Mouse (Mus musculus): ENCODE results near the gene Myo5a. TPM values are rescaled to one million over a fixed set of nuclear protein-coding genes. Genes with fewer than 3 reads are reported as not detected.

Gene Myo5a
- polyA plus RNA-seq, 1 experiment from 2014 or later = 16.1 TPM

DNA sequence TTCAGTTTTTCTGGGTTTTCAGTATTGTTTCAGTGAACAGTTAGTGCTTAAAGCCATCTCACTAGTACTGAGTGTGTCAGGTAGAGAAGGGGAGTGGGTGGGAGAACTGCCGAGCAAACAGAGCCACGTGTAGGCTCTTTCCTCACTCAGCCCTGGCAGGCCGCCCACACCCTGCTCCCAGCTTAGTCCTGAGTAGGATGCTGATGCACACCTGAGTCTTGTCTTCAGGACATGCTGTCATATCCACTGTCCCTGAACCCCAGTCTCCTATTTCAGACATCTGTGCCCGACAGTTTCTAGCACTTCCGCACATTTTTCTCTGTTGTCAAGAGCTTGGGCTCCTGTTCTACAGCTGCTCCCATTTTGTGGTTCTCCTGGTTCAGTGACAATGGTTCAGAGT is 149.1 kb downstream of the Myo5a start:
- H3K9ac ChIP-seq = no peak overlapping the region
- no peak for ATAC-seq (replicated peaks; ENCODE audit: low FRiP score)

GRCm38 (mm10) chr9:75221420-75222287 is 150.8 kb downstream of the Myo5a start:
- no peaks in the 10 kb centered on the region for H3K4me1 ChIP-seq
- H3K36me3 ChIP-seq = peaks cover 18% of the 10 kb centered on the region; the same call in 1 of the 2 replicates
- WGBS = 68% methylated on average over 10 of the region's 10 CpGs
- peak; percentile 58; the same call in 1 of the 2 replicates for ATAC-seq (replicated peaks; ENCODE audit: low FRiP score)
- no peak overlapping the region for H3K27ac ChIP-seq
- no peak overlapping the region for H3K4me2 ChIP-seq
- no peaks in the 10 kb centered on the region for H3K27me3 ChIP-seq
- no peak overlapping the region for H3K4me3 ChIP-seq (replicated peaks)
- H3K9me3 ChIP-seq (replicated peaks) = no peaks in the 10 kb centered on the region
- no peak overlapping the region for H3K9ac ChIP-seq

More for the DNA sequence above, 149.1 kb downstream of the Myo5a start:
- Histone ChIP-seq H3K9me3 (replicated peaks) (no peaks in the 10 kb centered on the region), H3K4me3 (replicated peaks) (no peak overlapping the region), H3K36me3 (peaks cover 30% of the 10 kb centered on the region), H3K27me3 (no peaks in the 10 kb centered on the region), H3K27ac (no peak overlapping the region), H3K4me2 (no peak overlapping the region), H3K4me1 (no peaks in the 10 kb centered on the region)
- WGBS = 75% methylated on average over 5 of the region's 5 CpGs

DNA sequence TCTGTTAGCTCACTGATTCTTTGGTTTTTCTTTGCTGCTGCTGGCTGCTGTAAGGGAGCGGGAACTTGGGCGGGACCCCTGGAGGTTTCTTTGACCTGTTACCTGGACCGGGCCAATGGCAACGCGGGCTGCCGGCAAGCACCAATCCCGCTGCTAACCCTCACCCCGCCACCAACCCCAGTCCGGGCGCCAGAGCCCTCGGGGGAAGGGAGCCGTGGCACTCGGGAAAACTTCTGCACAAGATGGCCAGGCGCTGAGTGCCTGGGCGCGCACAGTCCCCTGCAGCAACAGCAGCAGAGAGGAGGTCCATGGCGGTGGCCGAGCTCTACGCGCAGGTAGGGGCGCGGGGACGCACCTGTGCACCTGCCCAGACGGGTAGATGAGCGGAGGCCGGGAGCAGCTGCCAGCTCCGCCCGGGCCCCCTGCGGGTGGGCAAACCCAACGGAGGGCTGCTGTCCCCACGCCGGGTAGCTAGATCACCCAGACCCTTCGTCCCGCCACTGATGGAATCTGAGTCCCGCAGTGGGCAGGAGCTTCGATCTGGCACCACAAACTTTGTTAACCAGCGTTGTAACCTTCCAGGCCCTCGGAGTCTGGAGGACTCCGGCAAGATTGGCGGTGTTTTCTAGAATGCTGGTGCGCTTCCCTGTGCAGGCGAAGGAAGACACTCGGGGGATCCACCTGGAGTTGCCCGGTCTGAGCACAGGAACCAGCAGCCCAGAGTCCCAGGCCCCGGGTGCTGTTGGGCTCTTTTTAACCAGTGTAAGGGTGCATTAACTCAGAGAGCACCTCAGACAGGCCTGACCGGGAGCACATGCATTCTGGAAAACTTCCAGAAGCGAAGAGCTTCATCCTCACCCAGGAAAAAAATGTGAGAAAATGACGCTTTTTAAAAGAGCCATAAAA is 161.3 kb downstream of the Myo5a start, which contains the start of gene Myo5c:
Gene Myo5c, plus strand, starts transcription at position 180 of the 906 bp plus-strand sequence.
- H3K4me2 ChIP-seq = peak within 1 kb of the TSS; percentile 69
- 3% methylated on average over 48 of the region's 48 CpGs for WGBS
- H3K27me3 ChIP-seq = peaks cover 25% of the 10 kb centered on the region
- peak; percentile 89 for ATAC-seq (replicated peaks; ENCODE audit: low FRiP score)
- no peaks in the 10 kb centered on the region for H3K9me3 ChIP-seq (replicated peaks)
- peak within 1 kb of the TSS; percentile 24 for H3K9ac ChIP-seq
- peak within 1 kb of the TSS; percentile 47 for H3K4me3 ChIP-seq (replicated peaks)
- peaks cover 25% of the 10 kb centered on the region for H3K4me1 ChIP-seq
- H3K27ac ChIP-seq = no peak within 1 kb of the TSS
- H3K36me3 ChIP-seq = no peaks in the 10 kb centered on the region

- Histone ChIP-seq H3K9me3 (replicated peaks) (no peaks in the 10 kb centered on the region), H3K9ac (no peak overlapping the region), H3K4me3 (replicated peaks) (no peak overlapping the region), H3K4me2 (peak overlapping the region; percentile 69; the same call in 1 of the 2 replicates), H3K4me1 (peaks cover 25% of the 10 kb centered on the region), H3K27me3 (peaks cover 25% of the 10 kb centered on the region), H3K27ac (no peak overlapping the region), H3K36me3 (no peaks in the 10 kb centered on the region)
- 29% methylated on average over 8 of the region's 8 CpGs for WGBS
- ATAC-seq (replicated peaks; ENCODE audit: low FRiP score) = no peak
Measured at GRCm38 (mm10) chr9:75232860-75233259, 162.0 kb downstream of the Myo5a start.

DNA sequence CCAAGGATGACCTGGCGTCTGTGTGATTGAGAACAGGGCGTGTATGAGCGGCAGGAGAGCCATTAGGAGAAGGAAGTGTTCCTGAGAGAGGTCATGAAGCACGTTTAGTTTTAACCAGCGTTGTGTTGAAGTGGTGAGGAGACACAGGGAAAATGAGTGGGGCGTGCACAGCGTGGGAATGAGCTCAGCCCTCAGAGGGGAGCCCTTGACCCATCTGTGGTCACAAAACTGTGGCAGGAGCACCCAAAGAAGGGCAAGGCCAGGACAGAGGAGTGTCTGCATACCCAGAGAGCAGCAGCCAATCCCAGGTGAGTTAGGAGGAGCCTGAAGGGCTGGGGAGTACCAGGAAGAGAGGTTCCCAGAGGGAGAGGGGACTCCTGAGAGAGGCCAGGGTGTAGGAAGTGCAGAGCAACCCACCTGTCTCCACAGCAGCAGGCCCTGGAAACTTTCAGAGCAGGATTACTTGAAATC is 163.5 kb downstream of the Myo5a start:
- Histone ChIP-seq H3K27ac (0 out of 2 replicates have a peak overlapping the region, but pooled peaks have one; percentile 4), H3K36me3 (no peaks in the 10 kb centered on the region), H3K4me3 (replicated peaks) (no peak overlapping the region), H3K4me2 (no peak overlapping the region), H3K27me3 (peaks cover 25% of the 10 kb centered on the region), H3K9ac (no peak overlapping the region), H3K9me3 (replicated peaks) (no peaks in the 10 kb centered on the region), H3K4me1 (peaks cover 25% of the 10 kb centered on the region)
- WGBS = 29% methylated on average over 7 of the region's 7 CpGs
- ATAC-seq (replicated peaks; ENCODE audit: low FRiP score) = no peak

DNA sequence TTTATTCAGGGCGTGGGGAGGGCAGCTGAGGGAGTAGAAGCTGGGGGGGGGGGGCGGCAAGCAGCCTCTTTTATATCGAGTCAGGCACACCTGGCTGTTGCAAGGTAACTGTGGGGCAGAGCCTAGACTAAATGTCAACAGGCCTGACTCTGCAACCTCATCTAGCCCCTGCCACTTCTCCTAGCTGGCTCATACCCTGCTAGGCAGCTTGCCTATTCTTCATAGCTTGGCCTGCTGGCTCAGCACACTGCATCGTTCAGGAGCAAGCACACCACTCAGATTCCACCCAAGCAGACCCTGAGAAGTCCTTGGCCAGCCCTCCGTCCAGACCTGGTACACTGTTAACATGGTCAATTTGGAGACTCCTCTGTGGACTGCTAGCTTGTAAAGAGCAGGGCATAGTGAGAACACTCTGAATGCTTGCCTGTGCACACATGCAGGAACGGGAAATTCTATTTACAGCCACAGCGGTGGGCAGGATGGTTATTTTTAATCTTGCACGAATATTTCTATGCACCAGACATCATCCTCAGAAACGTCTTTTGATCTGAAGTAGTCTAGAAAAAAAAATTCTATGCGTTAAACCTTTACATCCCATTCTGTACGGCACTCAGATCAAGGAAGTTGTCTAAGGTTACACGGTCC is 164.3 kb downstream of the Myo5a start:
- Histone ChIP-seq H3K4me1 (peaks cover 25% of the 10 kb centered on the region), H3K27me3 (peaks cover 23% of the 10 kb centered on the region), H3K27ac (no peak overlapping the region), H3K9me3 (replicated peaks) (no peaks in the 10 kb centered on the region), H3K4me2 (no peak overlapping the region), H3K4me3 (replicated peaks) (no peak overlapping the region), H3K36me3 (no peaks in the 10 kb centered on the region), H3K9ac (no peak overlapping the region)
- WGBS = 64% methylated on average over 12 of the region's 12 CpGs
- ATAC-seq (replicated peaks; ENCODE audit: low FRiP score) = no peak

GRCm38 (mm10) chr9:75235696-75236095 is 164.9 kb downstream of the Myo5a start:
- Histone ChIP-seq H3K4me3 (replicated peaks) (no peak overlapping the region), H3K4me2 (no peak overlapping the region), H3K27me3 (peaks cover 20% of the 10 kb centered on the region), H3K9me3 (replicated peaks) (no peaks in the 10 kb centered on the region), H3K9ac (no peak overlapping the region), H3K4me1 (peaks cover 25% of the 10 kb centered on the region), H3K27ac (no peak overlapping the region), H3K36me3 (no peaks in the 10 kb centered on the region)
- no peak for ATAC-seq (replicated peaks; ENCODE audit: low FRiP score)
- WGBS = 46% methylated on average over 2 of the region's 2 CpGs

DNA sequence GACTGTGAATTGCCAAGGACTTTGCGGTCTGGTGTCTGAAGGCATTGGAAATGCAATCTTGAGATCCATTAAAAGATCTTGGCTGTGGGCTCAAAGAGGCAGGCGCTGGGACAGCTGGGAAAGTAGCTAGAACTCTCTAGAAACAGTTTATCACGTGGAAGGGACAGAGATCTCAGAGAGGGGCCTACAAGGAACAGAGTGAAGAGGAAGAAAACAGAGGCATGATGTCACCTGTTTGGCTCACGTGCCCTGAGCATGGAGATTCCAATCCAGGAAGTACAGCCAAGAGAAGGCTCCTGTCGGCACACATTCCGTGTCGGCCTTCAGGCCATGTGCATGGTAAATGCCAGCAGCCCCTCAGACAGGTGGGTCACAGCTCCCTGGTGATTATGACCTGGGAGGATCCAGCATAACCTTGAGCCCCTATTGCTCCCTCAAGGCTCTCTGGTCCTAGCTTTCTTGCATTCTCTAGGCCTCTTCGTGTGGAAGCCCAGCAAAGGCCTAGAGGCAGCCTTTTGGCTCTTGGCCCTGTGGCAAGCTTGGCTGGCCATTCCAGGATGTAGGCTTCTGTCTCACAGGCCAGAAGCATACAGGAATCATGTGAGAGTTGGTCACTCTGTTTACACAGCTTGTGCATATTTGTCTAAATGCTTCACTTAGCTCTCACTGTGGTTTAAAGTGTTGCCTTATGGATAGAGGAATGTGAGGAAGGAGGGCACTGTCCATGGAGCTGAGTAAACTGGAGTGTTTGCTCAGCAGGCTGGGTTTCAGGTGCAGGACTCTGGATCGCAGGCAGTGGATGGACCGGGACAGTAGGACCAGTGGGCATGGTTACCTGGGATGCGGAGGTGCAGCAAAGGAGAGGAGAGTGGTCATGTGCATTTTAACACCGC is 165.8 kb downstream of the Myo5a start:
- Histone ChIP-seq H3K4me2 (no peak overlapping the region), H3K27ac (no peak overlapping the region), H3K9me3 (replicated peaks) (no peaks in the 10 kb centered on the region), H3K9ac (no peak overlapping the region), H3K4me3 (replicated peaks) (no peak overlapping the region), H3K4me1 (peaks cover 23% of the 10 kb centered on the region), H3K36me3 (no peaks in the 10 kb centered on the region), H3K27me3 (peaks cover 19% of the 10 kb centered on the region)
- ATAC-seq (replicated peaks; ENCODE audit: low FRiP score) = no peak
- 85% methylated on average over 12 of the region's 12 CpGs for WGBS

GRCm38 (mm10) chr9:75238179-75238578 is 167.4 kb downstream of the Myo5a start:
- peaks cover 14% of the 10 kb centered on the region; the same call in 1 of the 2 replicates for H3K4me1 ChIP-seq
- H3K4me2 ChIP-seq = no peak overlapping the region
- no peak for ATAC-seq (replicated peaks; ENCODE audit: low FRiP score)
- no peak overlapping the region for H3K27ac ChIP-seq
- H3K4me3 ChIP-seq (replicated peaks) = no peak overlapping the region
- no peak overlapping the region for H3K9ac ChIP-seq
- WGBS = 85% methylated on average over 3 of the region's 3 CpGs
- no peaks in the 10 kb centered on the region for H3K36me3 ChIP-seq
- H3K27me3 ChIP-seq = peaks cover 5% of the 10 kb centered on the region; the same call in 1 of the 2 replicates
- H3K9me3 ChIP-seq (replicated peaks) = no peaks in the 10 kb centered on the region

- H3K4me1 ChIP-seq = no peaks in the 10 kb centered on the region
- no peak overlapping the region for H3K27ac ChIP-seq
- no peaks in the 10 kb centered on the region for H3K9me3 ChIP-seq (replicated peaks)
- no peak overlapping the region for H3K4me3 ChIP-seq (replicated peaks)
- no peak overlapping the region for H3K9ac ChIP-seq
- H3K36me3 ChIP-seq = no peaks in the 10 kb centered on the region; the same call in 1 of the 2 replicates
- H3K4me2 ChIP-seq = no peak overlapping the region
- H3K27me3 ChIP-seq = no peaks in the 10 kb centered on the region
- 68% methylated on average over 6 of the region's 6 CpGs for WGBS
- ATAC-seq (replicated peaks; ENCODE audit: low FRiP score) = no peak
Measured at GRCm38 (mm10) chr9:75243052-75243451, 172.2 kb downstream of the Myo5a start.

All from kidney, embryonic 15.5 days (tissue).